Mouse (Mus musculus) heart, embryonic 12.5 days (tissue): ENCODE measurements at regions not wholly inside any gene's neighbourhood (a gene's known extent, or its start where the extent isn't known, plus 50 kb on each side); places are given as distances from the start of the nearest gene placed in this dataset.

ENCODE experiments used
- ATAC-seq: fragments of 200-750 bp; cut with Nextera tagmentation; 2 replicates; pipeline ENCODE4 v1.8.0; 2017; ENCODE audit warnings: moderate TSS enrichment, moderate library complexity; ENCODE audit not compliant: insufficient number of reproducible peaks, low FRiP score
- H3K27ac ChIP-seq: fragments of 300-500 bp; sonication (generic); 2 replicates; pipeline ENCODE4 v1.5.1; 2016; ENCODE audit warnings: mild to moderate bottlenecking, moderate library complexity; ENCODE audit not compliant: poor library complexity, severe bottlenecking
- H3K27me3 ChIP-seq: fragments of 300-500 bp; sonication (generic); replicated peaks from 2 replicates; pipeline ENCODE4 v1.6.1; 2016; ENCODE audit warnings: mild to moderate bottlenecking, moderate library complexity
- H3K36me3 ChIP-seq: fragments of 300-500 bp; sonication (generic); 2 replicates; pipeline ENCODE4 v1.6.1; 2016; ENCODE audit warnings: mild to moderate bottlenecking, moderate library complexity
- H3K4me1 ChIP-seq: fragments of 300-500 bp; sonication (generic); replicated peaks from 2 replicates; pipeline ENCODE4 v1.6.1; 2016; ENCODE audit warnings: mild to moderate bottlenecking
- H3K4me2 ChIP-seq: fragments of 300-500 bp; sonication (generic); 2 replicates; pipeline ENCODE4 v1.6.1; 2016; ENCODE audit warnings: mild to moderate bottlenecking, moderate library complexity
- H3K4me3 ChIP-seq: fragments of 300-500 bp; sonication (generic); 2 replicates; pipeline ENCODE4 v1.5.1; 2016; ENCODE audit warnings: mild to moderate bottlenecking
- H3K9ac ChIP-seq: fragments of 300-500 bp; sonication (generic); 2 replicates; pipeline ENCODE4 v1.6.1; 2016; ENCODE audit warnings: mild to moderate bottlenecking, moderate library complexity
- H3K9me3 ChIP-seq: fragments of 300-500 bp; sonication (generic); replicated peaks from 2 replicates; pipeline ENCODE4 v1.6.1; 2016; ENCODE audit warnings: mild to moderate bottlenecking, moderate library complexity
- WGBS: fragments of 180-500 bp; shearing (Covaris S2); methylation state at CpG from one replicate; pipeline ENCODE4 v1.1.7; 2016; 5-methylcytosine and 5-hydroxymethylcytosine counted together

DNA sequence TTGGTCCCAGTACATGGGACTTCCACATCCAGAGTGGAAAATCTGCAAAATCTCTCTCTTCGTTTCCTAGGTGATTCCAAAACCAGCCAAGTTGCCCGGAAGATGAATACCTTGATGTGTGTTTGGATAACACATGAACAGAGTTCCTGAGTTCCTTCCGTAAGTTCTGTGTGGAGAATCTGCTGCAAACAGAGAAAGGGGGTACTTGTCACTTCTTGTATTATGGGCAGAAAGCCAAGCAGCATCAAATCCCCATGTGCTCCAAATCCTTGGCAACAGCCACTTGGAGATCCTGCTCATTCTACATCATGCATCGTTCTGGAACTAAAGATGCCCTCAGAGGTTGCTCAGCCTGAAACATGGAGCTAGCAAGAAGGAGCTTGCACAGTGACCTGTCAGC lies 111.1 kb upstream of the Irx5 start:
- Histone ChIP-seq H3K4me3 (no peak overlapping the region), H3K9ac (no peak overlapping the region), H3K4me1 (no peaks in the 10 kb centered on the region), H3K9me3 (no peaks in the 10 kb centered on the region), H3K36me3 (no peaks in the 10 kb centered on the region), H3K4me2 (no peak overlapping the region), H3K27me3 (peaks cover 18% of the 10 kb centered on the region; the same call in 1 of the 2 replicates), H3K27ac (no peak overlapping the region)
- no peak for ATAC-seq
- WGBS, result 70% methylated on average over 4 of the region's 4 CpGs

DNA sequence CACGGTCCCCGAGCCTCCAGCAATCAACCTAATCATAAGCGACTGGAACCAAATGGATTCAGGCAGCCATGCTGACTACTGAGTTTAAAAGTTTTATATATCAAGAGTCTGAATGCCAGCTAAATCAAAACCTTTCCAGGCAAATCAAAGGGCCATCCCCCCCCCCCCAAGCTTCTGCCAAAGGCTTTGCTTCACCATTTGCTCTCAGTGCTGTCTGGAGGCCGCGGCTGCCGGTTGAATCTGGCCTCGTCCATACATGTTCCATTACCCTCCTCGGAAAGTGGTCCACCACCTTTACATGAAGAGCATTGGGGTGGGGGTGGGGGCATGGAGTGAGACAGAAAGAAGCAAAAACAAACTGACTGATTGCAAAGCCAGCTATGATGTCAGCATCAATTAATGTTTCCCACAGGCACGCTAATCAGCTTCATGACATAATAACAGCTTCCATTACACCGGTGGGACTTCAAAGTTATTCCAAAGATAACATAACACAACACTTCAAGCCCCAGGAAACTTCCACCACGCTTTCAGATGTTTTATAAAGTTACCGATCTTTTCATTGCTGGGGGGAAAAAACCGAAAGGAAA lies 116.6 kb upstream of the Irx5 start:
- Histone ChIP-seq H3K27ac (no peak overlapping the region), H3K4me3 (no peak overlapping the region), H3K4me2 (no peak overlapping the region), H3K36me3 (no peaks in the 10 kb centered on the region), H3K4me1 (no peaks in the 10 kb centered on the region), H3K9me3 (no peaks in the 10 kb centered on the region), H3K27me3 (peaks cover 24% of the 10 kb centered on the region), H3K9ac (no peak overlapping the region)
- WGBS, result 63% methylated on average over 13 of the region's 13 CpGs
- no peak for ATAC-seq

GRCm38 (mm10) chr8:92231326-92232225 lies 125.8 kb upstream of the Irx5 start:
- WGBS, result 67% methylated on average over 23 of the region's 23 CpGs

DNA sequence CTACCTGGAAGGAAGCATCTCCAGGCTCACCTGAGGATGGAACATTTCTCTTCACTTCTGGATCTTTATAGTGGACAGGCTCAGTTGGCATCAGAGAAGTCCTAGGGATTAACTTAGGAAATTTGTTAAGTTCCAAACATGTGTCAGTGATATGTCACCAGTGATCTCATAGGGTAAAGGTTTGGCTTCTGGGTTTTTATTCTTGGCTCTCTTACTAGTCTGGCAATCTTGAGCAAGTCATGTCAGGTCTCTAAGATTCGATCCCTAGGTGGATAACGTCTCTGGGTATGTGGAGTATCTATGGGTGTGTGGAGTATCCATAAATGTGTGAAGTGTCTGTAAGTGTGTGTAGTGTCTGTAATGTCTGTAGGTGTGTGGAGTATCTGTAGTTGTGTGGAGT lies 127.9 kb upstream of the Irx5 start:
- WGBS, result 78% methylated on average over 2 of the region's 2 CpGs
- Histone ChIP-seq H3K9me3 (0 out of 2 replicates have a peak, but pooled peaks cover 4% of the 10 kb centered on the region), H3K9ac (no peak overlapping the region), H3K4me2 (no peak overlapping the region), H3K27me3 (0 out of 2 replicates have a peak, but pooled peaks cover 3% of the 10 kb centered on the region), H3K27ac (no peak overlapping the region), H3K4me3 (no peak overlapping the region), H3K4me1 (no peaks in the 10 kb centered on the region), H3K36me3 (no peaks in the 10 kb centered on the region)
- no peak for ATAC-seq

More at GRCm38 (mm10) chr8:92231326-92232225, 125.8 kb upstream of the Irx5 start:
- Histone ChIP-seq H3K36me3 (no peaks in the 10 kb centered on the region), H3K27ac (no peak overlapping the region), H3K27me3 (0 out of 2 replicates have a peak, but pooled peaks cover 3% of the 10 kb centered on the region), H3K4me1 (no peaks in the 10 kb centered on the region), H3K9ac (no peak overlapping the region), H3K4me3 (no peak overlapping the region), H3K4me2 (no peak overlapping the region), H3K9me3 (no peaks in the 10 kb centered on the region)
- ATAC-seq, result no peak

DNA sequence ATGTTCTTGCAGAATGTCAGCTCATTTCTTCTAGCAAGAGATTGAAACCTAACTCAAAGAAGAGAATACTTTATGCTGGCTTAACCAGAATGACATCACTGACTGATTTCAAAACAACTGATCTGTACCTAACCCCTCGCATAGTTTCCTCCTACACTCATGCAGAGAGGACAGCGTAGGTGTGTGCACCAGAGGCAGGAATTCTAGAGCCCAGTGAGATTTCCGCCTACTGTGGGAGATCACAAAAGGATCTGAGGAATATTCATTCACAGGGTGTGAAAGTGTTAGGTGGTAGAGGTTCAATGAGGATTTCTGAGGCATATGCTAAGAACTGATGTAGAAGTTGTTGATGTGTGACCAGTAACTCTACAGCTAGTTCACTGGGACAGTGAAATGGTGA lies 132.5 kb upstream of the Irx5 start:
- no peak overlapping the region for H3K9ac ChIP-seq
- no peak overlapping the region for H3K4me3 ChIP-seq
- no peaks in the 10 kb centered on the region for H3K4me1 ChIP-seq
- no peaks in the 10 kb centered on the region for H3K27me3 ChIP-seq
- no peaks in the 10 kb centered on the region for H3K36me3 ChIP-seq
- 0 out of 2 replicates have a peak, but pooled peaks cover 4% of the 10 kb centered on the region for H3K9me3 ChIP-seq
- no peak for ATAC-seq
- no peak overlapping the region for H3K4me2 ChIP-seq
- no peak overlapping the region for H3K27ac ChIP-seq
- 87% methylated on average over 3 of the region's 3 CpGs for WGBS

DNA sequence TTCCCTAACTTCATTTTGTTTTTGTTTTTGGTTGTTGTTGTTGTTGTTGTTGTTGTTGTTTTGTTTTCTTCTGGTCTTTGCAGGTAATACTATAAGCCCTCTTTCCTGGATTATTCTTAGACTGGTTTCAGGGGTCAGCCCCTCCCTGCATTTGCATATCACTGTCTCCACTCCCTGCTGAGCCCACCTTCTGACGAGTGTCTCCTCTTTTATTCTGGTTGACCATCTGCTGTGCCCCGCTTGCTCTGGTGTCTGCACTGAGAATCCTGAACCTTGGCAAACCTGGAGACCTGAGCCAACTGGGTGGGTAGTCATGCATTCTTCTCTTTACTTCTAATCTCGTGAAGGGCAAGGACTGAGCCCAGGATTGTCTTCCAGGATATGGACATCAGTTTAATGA lies 134.4 kb upstream of the Irx5 start:
- Histone ChIP-seq H3K9ac (no peak overlapping the region), H3K36me3 (no peaks in the 10 kb centered on the region), H3K4me3 (no peak overlapping the region), H3K4me1 (no peaks in the 10 kb centered on the region), H3K9me3 (0 out of 2 replicates have a peak, but pooled peaks cover 4% of the 10 kb centered on the region), H3K27ac (no peak overlapping the region), H3K4me2 (no peak overlapping the region), H3K27me3 (no peaks in the 10 kb centered on the region)
- 42% methylated on average over 3 of the region's 3 CpGs for WGBS
- no peak for ATAC-seq

DNA sequence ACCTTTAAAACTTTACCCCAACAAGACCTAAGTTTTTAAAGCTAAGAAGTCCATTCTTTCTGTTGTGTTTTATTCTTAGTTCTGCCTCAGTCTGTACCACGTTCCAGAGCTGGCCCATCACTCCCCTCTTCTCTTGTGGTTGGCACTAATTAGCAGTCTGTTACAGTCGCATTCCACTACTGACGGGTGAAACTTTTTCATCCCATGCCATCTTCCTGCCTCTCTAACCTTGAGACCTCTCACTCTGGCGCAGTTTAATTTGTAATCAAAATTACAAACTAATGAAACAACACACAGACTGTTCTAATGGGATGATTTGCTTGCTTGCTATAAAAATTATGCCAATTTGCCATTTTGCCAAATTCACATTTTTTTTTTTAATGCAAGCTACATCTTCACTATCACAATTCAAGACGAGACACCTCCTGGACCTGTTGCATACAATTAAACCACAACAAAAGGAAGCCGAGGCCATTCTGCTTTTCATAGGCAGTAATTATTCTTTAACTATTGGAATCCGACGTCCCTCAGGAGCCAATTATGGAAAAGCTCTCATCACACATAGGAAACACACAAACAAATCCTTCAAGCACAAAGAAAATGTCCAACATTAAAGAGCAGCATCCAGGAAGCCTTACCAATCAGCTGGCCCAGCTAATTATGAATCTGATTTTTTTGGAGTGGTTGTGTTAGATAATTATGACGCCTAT lies 138.1 kb upstream of the Irx5 start:
- 76% methylated on average over 9 of the region's 9 CpGs for WGBS
- no peak for ATAC-seq

DNA sequence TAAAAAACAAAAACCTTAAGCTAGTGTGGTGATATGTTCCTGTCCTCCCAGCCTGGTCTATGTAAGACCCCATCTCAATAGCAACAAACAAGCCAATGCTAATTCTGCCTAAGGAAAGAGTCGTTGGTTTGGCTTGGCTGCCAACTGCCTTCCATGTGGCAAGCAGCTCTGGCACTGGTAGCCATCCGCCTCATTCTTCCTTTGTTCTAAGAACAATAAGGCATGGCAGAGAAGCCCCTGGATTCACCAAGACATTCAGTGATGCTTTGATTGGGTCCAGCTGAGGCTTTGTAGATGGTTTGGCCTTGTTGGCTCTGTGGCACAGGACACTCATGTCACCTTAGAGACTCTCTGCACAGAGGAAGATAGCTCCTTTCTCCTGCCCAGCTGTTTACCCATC lies 139.9 kb upstream of the Irx5 start:
- peaks cover 6% of the 10 kb centered on the region; the same call in 1 of the 2 replicates for H3K27me3 ChIP-seq
- no peak overlapping the region for H3K9ac ChIP-seq
- WGBS, result 74% methylated on average over 2 of the region's 2 CpGs
- H3K27ac ChIP-seq, result no peak overlapping the region
- no peaks in the 10 kb centered on the region for H3K4me1 ChIP-seq
- no peak overlapping the region for H3K4me2 ChIP-seq
- no peaks in the 10 kb centered on the region for H3K36me3 ChIP-seq
- H3K4me3 ChIP-seq, result no peak overlapping the region
- H3K9me3 ChIP-seq, result no peaks in the 10 kb centered on the region
- no peak for ATAC-seq

More for the DNA sequence above, 138.1 kb upstream of the Irx5 start:
- Histone ChIP-seq H3K4me2 (no peak overlapping the region), H3K9ac (no peak overlapping the region), H3K4me1 (no peaks in the 10 kb centered on the region), H3K4me3 (no peak overlapping the region), H3K9me3 (no peaks in the 10 kb centered on the region), H3K36me3 (no peaks in the 10 kb centered on the region), H3K27ac (no peak overlapping the region), H3K27me3 (peaks cover 2% of the 10 kb centered on the region; the same call in 1 of the 2 replicates)

DNA sequence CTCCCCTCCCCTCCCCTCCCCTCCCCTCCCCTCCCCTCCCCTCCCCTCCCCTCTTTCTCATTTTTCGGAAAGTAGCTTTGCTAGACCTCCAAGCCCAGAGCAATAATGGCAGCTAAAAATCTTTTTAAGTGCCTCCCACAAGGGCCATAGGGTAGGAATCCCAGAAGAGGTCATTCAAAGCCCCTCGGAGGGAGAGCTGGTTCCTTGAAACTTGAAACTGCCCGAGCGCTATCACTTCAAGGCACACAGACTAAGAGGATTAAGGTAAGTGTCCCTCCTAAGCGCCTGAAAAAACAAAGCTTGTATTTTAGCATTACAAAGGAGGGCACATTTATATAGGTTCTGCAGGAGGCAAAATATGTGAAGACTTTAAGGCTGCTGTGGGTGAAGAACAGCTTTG lies 141.2 kb upstream of the Irx5 start:
- Histone ChIP-seq H3K4me1 (no peaks in the 10 kb centered on the region), H3K27ac (no peak overlapping the region), H3K9ac (no peak overlapping the region), H3K9me3 (no peaks in the 10 kb centered on the region), H3K4me3 (no peak overlapping the region), H3K27me3 (peaks cover 6% of the 10 kb centered on the region; the same call in 1 of the 2 replicates), H3K36me3 (no peaks in the 10 kb centered on the region), H3K4me2 (no peak overlapping the region)
- no peak for ATAC-seq
- WGBS, result 5% methylated on average over 4 of the region's 5 CpGs

DNA sequence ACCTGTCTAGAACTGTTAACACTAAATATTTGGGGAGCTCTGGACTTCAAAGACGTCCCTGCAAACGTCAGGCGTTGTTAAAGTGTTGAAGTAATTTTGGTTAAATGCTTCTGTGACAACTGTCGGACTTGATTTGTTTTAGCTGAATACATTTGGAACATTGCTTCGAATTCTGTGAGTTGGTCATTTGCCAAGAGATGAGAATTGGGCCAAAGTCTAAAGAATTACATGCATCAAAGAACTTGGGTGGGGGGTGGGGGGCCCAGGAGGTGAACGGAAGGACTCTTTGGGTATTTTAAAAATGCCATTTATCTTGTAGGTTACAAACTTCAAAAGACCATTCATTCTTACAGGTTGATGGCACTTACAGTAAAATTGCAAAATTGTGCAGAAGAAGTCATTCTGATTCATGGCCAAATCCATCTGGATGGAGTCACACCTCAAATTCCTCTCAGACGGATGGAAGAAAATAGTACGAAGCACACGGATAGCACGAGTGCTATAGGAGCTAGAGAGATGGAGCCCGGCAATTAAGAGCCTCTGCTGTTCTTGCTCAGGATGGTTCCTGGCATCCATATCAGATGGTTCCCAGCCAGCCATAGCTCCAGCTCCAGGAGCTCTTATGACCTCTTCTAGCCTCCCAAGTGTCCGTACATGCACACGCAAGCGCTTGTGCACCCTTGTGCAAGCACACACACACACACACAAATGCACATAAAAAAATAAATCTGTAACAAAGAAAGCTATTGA lies 144.5 kb upstream of the Irx5 start:
- Histone ChIP-seq H3K9me3 (no peaks in the 10 kb centered on the region), H3K9ac (no peak overlapping the region), H3K4me3 (no peak overlapping the region), H3K27ac (no peak overlapping the region), H3K4me1 (no peaks in the 10 kb centered on the region; the same call in 1 of the 2 replicates), H3K36me3 (no peaks in the 10 kb centered on the region), H3K27me3 (peaks cover 7% of the 10 kb centered on the region; the same call in 1 of the 2 replicates), H3K4me2 (no peak overlapping the region)
- 83% methylated on average over 14 of the region's 14 CpGs for WGBS
- no peak for ATAC-seq
